Mouse (Mus musculus) lung, adult 2 months (tissue): Measurements from ENCODE around the gene Slc27a1. TPM values are rescaled to one million over a fixed set of nuclear protein-coding genes. Genes with fewer than 3 reads are reported as not detected.

Source experiments
- DNase-seq: peaks from one replicate; pipeline ENCODE4 v3.0.0; 2022
- H3K4me1 ChIP-seq: fragments of 200-500 bp; 2 replicates; pipeline ENCODE4 v1.6.1; 2011; ENCODE audit warnings: low read length; ENCODE audit not compliant: control insufficient read depth, insufficient read depth
- H3K4me3 ChIP-seq: fragments of 200-500 bp; replicated peaks from 2 replicates; pipeline ENCODE3; 2011; ENCODE audit warnings: low read depth, mild to moderate bottlenecking, control low read depth, low read length; ENCODE audit errors: extremely low read depth
- CTCF ChIP-seq: fragments of 200-500 bp; IDR thresholded peaks from 2 replicates; pipeline ENCODE4 v1.5.1; 2011; ENCODE audit warnings: mild to moderate bottlenecking, low read length, control low read depth; ENCODE audit not compliant: insufficient read depth
- POLR2A ChIP-seq: fragments of 200-500 bp; IDR thresholded peaks from 2 replicates; pipeline ENCODE4 v1.6.1; 2011; ENCODE audit warnings: low read depth, mild to moderate bottlenecking, control low read depth, low read length, borderline replicate concordance; ENCODE audit errors: extremely low read depth
- WGBS: fragments of 180-500 bp; shearing (Covaris S2); methylation state at CpG from one replicate; pipeline ENCODE4 v1.1.7; 2018; 5-methylcytosine and 5-hydroxymethylcytosine counted together
- polyA plus RNA-seq: library from polyadenylated mRNA; depleted of rRNA; stranded (reverse); fragments of >200 nt; gene quantifications from 2 replicates; pipeline ENCODE4 v1.2.3, GENCODE M21; 2012

Slc27a1 gene
- polyA plus RNA-seq, 1 experiment: 73.5 TPM

DNA sequence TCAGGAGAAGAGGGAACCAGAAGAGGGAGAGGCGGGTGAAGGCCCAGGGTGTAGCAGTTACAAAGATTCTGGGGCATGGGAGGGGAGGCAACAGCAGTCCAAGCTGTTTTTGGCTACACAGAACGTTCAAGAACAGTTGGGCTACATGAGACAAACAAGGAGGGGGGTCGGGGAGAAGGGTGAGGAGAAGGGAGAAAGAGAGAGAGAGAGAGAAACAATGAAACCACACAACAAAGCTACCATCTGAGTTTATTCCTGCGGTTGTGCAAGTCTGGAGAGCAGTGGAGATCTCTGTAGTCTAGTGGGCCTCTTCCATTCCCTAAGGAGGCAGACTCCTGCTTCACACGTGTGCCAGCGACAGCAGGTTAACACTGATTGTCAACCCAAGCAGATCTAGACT lies 14.7 kb upstream of the Slc27a1 start:
- no peak for TF ChIP-seq CTCF
- TF ChIP-seq POLR2A: no peak
- Histone ChIP-seq H3K4me1 (peaks cover 5% of the 10 kb centered on the region), H3K4me3 (no peak overlapping the region)
- no peak for DNase-seq
- WGBS: 55% methylated on average over 6 of the region's 6 CpGs

GRCm38 (mm10) chr8:71554644-71555043 lies 14.0 kb upstream of the Slc27a1 start:
- H3K4me3 ChIP-seq: no peak overlapping the region
- peaks cover 7% of the 10 kb centered on the region for H3K4me1 ChIP-seq
- TF ChIP-seq CTCF (no peak), POLR2A (no peak)
- WGBS: 63% methylated on average over 2 of the region's 2 CpGs
- no peak for DNase-seq

DNA sequence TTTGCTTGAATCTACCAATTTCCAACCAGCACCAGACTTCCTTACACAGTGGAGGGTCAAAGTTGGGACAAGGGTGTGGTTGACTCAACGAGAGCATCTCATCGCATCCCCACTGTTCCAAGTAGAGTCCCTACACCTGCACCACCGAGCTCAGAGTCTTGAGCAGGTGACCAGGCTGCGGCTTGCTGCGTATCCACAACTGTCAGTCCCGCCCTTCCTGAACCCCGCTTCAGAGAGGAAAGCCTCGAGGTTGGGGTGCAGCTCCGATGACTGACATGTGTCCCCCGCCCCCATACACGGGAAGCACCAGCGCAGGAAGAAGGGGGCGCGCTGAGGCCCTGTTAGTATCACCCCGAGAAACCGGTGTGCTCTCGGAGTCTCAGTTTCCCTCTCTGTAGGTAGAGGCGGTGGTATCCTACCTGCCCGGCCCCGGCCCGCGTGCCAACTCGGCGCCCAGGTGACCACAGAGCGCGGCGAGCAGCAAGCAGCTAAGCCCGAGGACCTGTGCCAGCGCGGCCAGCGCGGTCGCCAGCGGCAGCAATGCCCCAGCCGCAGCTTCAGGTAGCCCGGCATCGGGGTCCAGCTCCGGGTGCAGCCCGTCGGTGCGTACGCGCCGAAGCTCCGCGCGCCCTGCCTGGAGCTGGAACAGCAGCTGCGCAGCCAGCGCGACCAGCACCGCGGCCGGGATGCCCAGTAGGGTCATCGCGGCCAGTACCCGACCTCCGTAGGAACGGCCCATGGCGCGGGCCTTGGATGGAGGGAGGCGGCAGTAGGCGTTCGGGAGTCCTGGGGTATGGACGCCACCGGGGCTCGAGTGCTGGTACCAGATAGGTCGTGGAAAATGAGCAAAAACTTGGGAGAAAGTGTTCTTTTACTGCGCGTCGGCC lies 10.4 kb upstream of the Slc27a1 start, which contains the start of gene Tmem221:
Tmem221 (minus strand) TSS at position 801 of the 887 bp plus-strand sequence.
- peak within 1 kb of the TSS; percentile 63 for H3K4me3 ChIP-seq
- TF ChIP-seq CTCF (no peak), POLR2A (peak; percentile 76; the same call in 1 of the 2 replicates)
- peak; percentile 35 for DNase-seq
- WGBS: 5% methylated on average over 70 of the region's 70 CpGs
- peaks cover 6% of the 10 kb centered on the region; the same call in 1 of the 2 replicates for H3K4me1 ChIP-seq

GRCm38 (mm10) chr8:71558958-71559690 lies 9.6 kb upstream of the Slc27a1 start:
- WGBS: 6% methylated on average over 24 of the region's 24 CpGs
- Histone ChIP-seq H3K4me3 (peak overlapping the region; percentile 63), H3K4me1 (peaks cover 6% of the 10 kb centered on the region; the same call in 1 of the 2 replicates)
- TF ChIP-seq POLR2A (no peak), CTCF (no peak)
- peak; percentile 72 for DNase-seq

GRCm38 (mm10) chr8:71560071-71560470 lies 8.6 kb upstream of the Slc27a1 start:
- Histone ChIP-seq H3K4me1 (peaks cover 6% of the 10 kb centered on the region; the same call in 1 of the 2 replicates), H3K4me3 (no peak overlapping the region)
- DNase-seq: no peak
- WGBS: 67% methylated on average over 3 of the region's 3 CpGs
- TF ChIP-seq POLR2A (no peak), CTCF (no peak)

- Histone ChIP-seq H3K4me3 (no peak overlapping the region), H3K4me1 (peaks cover 6% of the 10 kb centered on the region; the same call in 1 of the 2 replicates)
- no peak for DNase-seq
- no peak for TF ChIP-seq POLR2A
- no peak for TF ChIP-seq CTCF
- WGBS: 86% methylated on average over 5 of the region's 5 CpGs
Measured at GRCm38 (mm10) chr8:71560765-71561164, 7.9 kb upstream of the Slc27a1 start.

DNA sequence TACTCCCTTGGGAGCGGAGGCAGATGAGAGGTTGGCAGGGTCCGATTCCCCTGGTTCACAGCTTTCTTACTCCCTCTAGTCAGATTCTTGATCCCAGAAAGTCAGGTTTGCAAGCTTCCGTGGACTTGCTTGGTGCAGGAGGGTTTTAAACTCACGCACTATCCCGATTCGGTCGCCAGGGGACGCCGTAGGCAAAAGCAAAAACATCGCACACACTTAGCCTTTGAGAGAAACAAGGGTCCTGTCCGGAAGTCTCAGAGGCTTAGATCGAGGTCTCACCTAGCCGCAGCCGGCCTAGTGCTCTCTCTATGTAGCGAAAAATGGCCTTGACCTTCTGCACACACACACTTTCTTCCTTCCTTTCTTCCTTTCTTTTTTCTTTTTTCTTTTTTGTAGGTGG lies 7.3 kb upstream of the Slc27a1 start:
- H3K4me3 ChIP-seq: no peak overlapping the region
- peak; percentile 67 for DNase-seq
- TF ChIP-seq POLR2A (no peak), CTCF (peak; percentile 99)
- H3K4me1 ChIP-seq: peaks cover 6% of the 10 kb centered on the region; the same call in 1 of the 2 replicates
- WGBS: 6% methylated on average over 15 of the region's 15 CpGs

DNA sequence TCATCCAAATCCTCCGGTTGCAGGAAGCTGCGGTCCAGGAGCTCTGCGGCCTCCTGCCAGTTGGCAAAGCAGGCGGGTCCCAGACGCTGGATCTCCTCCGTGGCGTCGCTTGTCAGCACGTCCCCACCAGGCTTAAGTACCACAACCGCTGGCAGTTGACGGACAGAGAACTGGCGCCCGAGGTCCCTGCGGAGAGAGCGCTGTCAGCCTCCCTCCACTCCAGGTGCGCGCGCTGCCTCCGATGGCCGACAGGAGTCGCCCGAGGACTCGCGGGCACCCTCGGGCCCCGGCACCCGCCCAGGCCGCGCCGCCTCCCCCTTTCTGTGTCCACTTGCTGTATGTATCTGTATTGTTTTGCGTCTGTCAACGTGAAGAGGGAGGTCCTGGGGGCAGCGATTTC lies 5.9 kb upstream of the Slc27a1 start:
- Histone ChIP-seq H3K4me3 (no peak overlapping the region), H3K4me1 (peaks cover 6% of the 10 kb centered on the region; the same call in 1 of the 2 replicates)
- no peak for TF ChIP-seq POLR2A
- TF ChIP-seq CTCF: peak; percentile 39; the same call in 1 of the 2 replicates
- DNase-seq: peak; percentile 84
- under 1% methylated on average over 33 of the region's 33 CpGs for WGBS

DNA sequence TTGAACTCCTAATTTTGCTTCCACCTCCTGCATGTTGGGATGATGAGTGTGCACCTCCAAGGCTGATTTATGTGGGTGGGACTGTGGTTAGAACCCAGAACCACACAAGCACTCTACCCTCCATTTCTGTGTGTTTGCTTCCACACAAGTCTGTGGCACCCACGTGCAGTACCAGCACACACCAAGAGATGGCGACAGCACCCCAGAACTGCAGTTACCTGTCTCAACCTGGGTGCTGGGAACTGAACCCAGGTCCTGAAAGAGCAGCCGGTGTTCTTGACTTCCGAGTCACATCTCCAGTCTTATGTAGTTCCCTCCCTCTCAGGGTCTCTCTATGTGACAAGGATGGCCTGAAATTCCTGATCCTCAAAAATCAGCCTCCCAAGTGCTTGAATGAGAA lies 4.7 kb upstream of the Slc27a1 start:
- Histone ChIP-seq H3K4me1 (peaks cover 8% of the 10 kb centered on the region; the same call in 1 of the 2 replicates), H3K4me3 (no peak overlapping the region)
- WGBS: 88% methylated on average over 4 of the region's 4 CpGs
- no peak for DNase-seq
- no peak for TF ChIP-seq CTCF
- no peak for TF ChIP-seq POLR2A

DNA sequence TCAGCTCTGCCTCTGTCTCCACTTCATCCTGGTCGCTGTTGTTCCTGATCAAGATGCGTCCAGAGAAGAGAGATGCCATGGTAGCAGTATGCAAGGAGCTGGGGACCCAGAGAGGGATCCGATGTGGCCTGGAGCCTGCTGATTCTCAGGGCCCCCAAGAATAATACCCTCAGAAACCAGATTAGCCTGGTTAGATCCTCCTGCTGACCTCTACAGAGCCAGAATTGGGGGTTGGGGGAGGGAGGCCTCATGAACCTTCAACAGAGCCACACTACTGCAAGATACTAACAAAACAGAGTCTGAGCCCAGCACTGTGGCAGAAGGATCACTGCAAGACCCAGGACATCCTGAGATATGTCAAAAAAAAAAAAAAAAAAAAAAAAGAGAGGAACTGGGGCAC lies 2.2 kb upstream of the Slc27a1 start, which contains the start of gene Nxnl1:
Nxnl1 (minus strand) TSS at position 101 of the 400 bp plus-strand sequence.
- H3K4me3 ChIP-seq: no peak within 1 kb of the TSS
- WGBS: 80% methylated on average over 3 of the region's 3 CpGs
- DNase-seq: no peak
- H3K4me1 ChIP-seq: peaks cover 11% of the 10 kb centered on the region
- TF ChIP-seq CTCF: no peak
- TF ChIP-seq POLR2A: no peak
